Mouse (Mus musculus) liver, adult (tissue): ENCODE data around the gene Irgm1.
"Not testable (repeated sequence)": the region's sequence is repeated elsewhere in the genome, so short reads cannot be mapped to it uniquely, and the experiment has no call there.

ENCODE experiments used
- GATA4 ChIP-seq: IDR thresholded peaks from 2 replicates; pipeline ENCODE4 v1.6.1; 2014; ENCODE audit warnings: mild to moderate bottlenecking, low read length; ENCODE audit not compliant: insufficient replicate concordance

Irgm1 gene

DNA sequence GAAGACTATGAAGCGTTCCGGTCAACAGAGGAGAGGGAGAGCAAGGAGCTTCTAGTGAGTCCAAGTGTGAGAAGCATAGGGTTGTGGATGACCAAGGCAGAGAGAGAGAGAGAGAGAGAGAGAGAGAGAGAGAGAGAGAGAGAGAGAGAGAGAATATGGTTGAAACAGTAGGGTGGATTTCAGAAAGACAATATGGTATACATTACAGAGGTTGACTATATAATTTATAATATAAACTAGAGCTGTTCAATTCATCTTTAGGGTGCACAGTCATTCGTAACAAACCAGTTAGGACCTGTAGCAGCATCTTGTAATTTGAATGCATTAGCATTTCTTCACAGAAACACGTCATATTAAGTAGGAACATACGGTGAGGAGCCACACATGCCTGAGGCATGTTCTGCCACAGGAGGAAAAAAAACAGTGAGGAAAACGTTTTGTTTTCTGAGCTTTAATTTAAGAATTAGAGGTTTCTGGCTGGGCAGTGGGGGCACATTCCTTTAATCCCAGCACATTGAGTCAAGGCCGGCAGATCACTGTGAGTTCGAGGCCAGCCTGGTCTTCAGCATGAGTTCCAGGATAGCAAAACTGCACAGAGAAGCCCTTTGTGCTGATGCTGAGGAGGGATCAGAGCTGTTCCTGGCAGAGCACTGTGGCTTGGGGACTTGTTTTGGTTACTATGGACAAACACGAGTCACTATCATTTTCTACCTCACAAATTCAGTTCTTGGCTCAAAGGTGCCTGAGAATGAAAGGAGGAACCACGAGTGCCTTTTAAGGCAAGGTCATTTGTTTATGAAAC is 32.4 kb downstream of the Irgm1 start:
- TF ChIP-seq GATA4 = no peak

- TF ChIP-seq GATA4 = no peak
These were observed 33.2 kb downstream of the Irgm1 start for GRCm38 (mm10) chr11:48838181-48838797.

DNA sequence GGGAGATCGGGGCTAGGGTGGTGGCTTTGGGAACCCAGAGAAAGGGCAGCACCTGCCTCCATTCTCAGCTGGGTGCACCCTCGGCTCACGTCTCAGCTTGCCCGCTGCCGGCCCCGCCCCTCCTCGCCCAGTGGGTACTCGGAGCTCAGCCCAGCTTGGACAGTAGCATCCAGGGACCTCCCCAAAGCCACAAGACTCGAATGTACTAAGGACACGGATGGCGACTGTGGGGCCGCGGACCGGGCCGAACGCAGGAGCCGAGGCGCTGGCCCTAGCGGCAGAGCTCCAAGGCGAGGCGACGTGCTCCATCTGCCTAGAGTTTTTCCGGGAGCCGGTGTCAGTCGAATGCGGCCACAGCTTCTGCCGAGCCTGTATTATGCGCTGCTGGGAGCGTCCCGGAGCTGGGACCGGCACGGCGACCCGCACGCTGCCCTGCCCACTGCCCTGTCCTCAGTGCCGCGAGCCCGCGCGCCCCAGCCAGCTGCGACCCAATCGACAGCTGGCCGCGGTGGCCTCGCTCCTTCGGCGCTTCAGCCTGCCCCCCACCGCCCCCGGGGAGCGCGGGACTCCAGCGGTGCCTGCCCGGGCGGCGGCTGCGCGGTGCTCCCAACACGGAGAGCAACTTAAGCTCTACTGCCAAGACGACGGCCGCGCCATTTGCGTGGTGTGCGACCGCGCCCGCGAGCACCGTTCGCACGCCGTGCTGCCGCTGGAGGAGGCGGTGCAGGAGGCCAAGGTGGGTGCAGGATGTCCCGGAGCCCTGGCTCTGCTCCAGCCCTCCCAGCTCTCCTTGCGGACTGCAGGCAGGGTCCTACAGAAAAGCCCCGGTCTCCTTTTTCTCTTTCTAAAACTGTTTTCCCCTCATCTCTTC is 33.9 kb downstream of the Irgm1 start:
- TF ChIP-seq GATA4 = no peak

GRCm38 (mm10) chr11:48836990-48837309 is 34.5 kb downstream of the Irgm1 start:
- no peak for TF ChIP-seq GATA4

- TF ChIP-seq GATA4 = no peak
These were observed 35.6 kb downstream of the Irgm1 start for GRCm38 (mm10) chr11:48835923-48836322.

DNA sequence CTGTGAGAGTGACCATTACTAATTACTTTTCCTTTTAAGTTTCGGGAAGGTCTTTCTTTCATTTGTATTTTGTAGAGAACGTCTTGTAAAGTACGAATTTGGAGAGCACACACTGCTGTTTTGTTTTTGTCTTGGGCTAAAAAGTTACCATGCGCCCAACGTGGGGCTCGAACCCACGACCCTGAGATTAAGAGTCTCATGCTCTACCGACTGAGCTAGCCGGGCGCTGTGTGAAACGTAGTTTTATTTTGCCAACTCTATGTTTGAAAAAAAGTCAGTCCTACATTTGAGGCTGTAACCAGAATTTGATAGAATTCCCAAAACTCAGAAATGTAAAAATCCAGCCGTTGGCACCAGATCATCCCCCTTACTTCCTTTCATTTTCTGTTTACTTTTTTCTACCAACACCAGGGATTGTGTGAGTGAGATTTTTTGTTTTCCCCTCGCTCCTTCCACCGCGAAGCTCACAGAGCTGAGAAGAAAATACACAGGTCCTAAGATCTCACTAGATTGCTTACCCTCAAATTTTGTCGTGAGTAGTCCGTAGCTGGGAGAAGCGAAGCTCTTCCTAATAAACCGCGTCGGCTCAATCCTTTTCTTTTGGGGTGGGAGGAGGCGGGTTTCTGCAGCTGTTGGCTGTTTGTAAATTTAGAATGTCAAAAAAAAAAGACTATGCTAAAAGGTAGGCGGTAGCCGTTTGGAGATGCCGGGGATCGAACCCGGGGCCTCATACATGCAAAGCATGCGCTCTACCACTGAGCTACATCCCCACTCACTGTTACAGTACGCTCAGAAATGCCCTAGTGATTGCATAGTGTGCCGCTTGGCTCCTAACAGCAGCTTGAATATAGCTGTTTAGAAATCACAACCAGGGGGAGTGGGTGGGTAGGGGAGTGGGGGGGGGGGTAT is 37.5 kb downstream of the Irgm1 start:
- no peak for TF ChIP-seq GATA4

DNA sequence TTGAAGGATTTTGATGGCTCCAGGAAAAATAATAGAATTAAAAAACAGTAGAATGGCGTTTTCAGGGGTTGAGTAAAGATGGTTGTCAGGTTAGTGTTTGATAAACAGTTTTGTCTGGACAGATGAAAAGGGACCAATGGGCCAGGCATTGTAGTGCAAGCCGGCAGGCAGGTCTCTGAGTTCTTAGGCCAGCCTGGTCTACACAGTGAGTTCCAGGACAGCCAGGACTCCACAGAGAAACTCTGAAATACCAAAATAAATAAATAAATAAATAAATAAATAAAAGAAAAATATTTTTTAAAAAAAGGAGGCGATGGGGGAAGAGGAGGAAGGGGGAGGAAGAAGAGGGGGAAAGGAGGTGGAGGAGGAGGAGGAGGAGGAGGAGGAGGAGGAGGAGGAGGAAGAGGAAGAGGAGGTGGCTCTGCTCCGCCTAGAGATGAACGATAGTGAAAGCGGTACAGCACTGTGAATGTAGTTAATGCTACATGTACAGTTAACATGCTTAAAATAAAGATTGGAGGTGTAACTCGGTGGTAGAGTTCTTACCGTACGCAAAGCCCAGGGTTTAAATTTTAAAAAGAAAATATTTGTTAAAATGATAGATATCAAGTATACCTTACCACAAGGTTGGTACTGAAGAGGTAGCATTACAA is 38.3 kb downstream of the Irgm1 start:
- TF ChIP-seq GATA4 = no peak

GRCm38 (mm10) chr11:48831273-48831672 is 40.2 kb downstream of the Irgm1 start:
- no peak for TF ChIP-seq GATA4

GRCm38 (mm10) chr11:48830279-48830678 is 41.2 kb downstream of the Irgm1 start:
- no peak for TF ChIP-seq GATA4

GRCm38 (mm10) chr11:48827926-48828325 is 43.6 kb downstream of the Irgm1 start:
- TF ChIP-seq GATA4 = no peak

DNA sequence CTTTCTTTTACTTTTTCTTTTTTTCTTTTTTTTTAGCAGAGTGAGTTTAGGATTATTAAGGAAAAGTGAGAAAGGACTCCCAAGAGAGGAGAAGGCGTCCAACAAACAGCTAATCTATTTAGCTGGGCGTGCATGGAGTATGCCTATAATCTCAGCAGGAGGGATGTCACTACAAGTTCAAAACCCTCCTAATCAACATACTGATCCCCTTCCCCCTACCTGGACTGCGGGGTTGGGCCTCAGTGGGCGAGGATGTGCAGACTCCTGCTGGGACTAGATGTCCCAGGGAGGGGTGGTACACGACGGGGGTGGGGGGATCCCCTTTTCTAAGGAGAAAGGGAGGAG is 44.8 kb downstream of the Irgm1 start:
- no peak for TF ChIP-seq GATA4

GRCm38 (mm10) chr11:48825979-48826751 is 45.3 kb downstream of the Irgm1 start, which contains the start of the genes Trim7 and Gm12184:
Gene Trim7, plus strand, starts transcription at chr11:48826140.
Gene Gm12184, minus strand, starts transcription at chr11:48826655.
- TF ChIP-seq GATA4 = not testable (repeated sequence)

- TF ChIP-seq GATA4 = no peak
These were observed 47.1 kb downstream of the Irgm1 start for GRCm38 (mm10) chr11:48824311-48824830.
